Mouse (Mus musculus): ENCODE data around the gene Elmo1. TPM values are rescaled to one million over a fixed set of nuclear protein-coding genes. Genes with fewer than 3 reads are reported as not detected.

Gene Elmo1
- polyA plus RNA-seq, 1 experiment from 2014 or later, result 12.3 TPM

- ATAC-seq (replicated peaks; ENCODE audit: low FRiP score), result no peak
- no peak for DNase-seq (ENCODE audit: low spot score)
Measured at GRCm38 (mm10) chr13:20147736-20148135, 57.3 kb downstream of the Elmo1 start.

GRCm38 (mm10) chr13:20150130-20150835 is 59.9 kb downstream of the Elmo1 start:
- no peak for ATAC-seq (replicated peaks; ENCODE audit: low FRiP score)
- Histone ChIP-seq H3K4me2 (ENCODE audit: low read depth, low read length, severe bottlenecking) (no peak overlapping the region), H3K27ac (ENCODE audit: low read depth, low read length) (no peak overlapping the region), H3K9me3 (ENCODE audit: control insufficient read depth, low read length) (no peaks in the 10 kb centered on the region), H3K27me3 (ENCODE audit: control insufficient read depth, insufficient read depth, low read length) (no peaks in the 10 kb centered on the region), H3K4me3 (ENCODE audit: low read depth, low read length) (no peak overlapping the region), H3K9ac (ENCODE audit: low read length) (no peak overlapping the region), H3K4me1 (replicated peaks; ENCODE audit: control insufficient read depth, insufficient read depth, low read length) (no peaks in the 10 kb centered on the region), H3K36me3 (ENCODE audit: control insufficient read depth, insufficient read depth, low read length) (no peaks in the 10 kb centered on the region)
- no peak for DNase-seq (ENCODE audit: low spot score)
- 89% methylated on average over 11 of the region's 11 CpGs for WGBS

More at GRCm38 (mm10) chr13:20147736-20148135, 57.3 kb downstream of the Elmo1 start:
- H3K36me3 ChIP-seq (ENCODE audit: control insufficient read depth, insufficient read depth, low read length), result no peaks in the 10 kb centered on the region
- H3K9ac ChIP-seq (ENCODE audit: low read length), result no peak overlapping the region
- H3K27me3 ChIP-seq (ENCODE audit: control insufficient read depth, insufficient read depth, low read length), result no peaks in the 10 kb centered on the region
- H3K9me3 ChIP-seq (ENCODE audit: control insufficient read depth, low read length), result no peaks in the 10 kb centered on the region
- no peak overlapping the region for H3K4me2 ChIP-seq (ENCODE audit: low read depth, low read length, severe bottlenecking)
- 93% methylated on average over 4 of the region's 4 CpGs for WGBS
- no peak overlapping the region for H3K4me3 ChIP-seq (ENCODE audit: low read depth, low read length)
- no peak overlapping the region for H3K27ac ChIP-seq (ENCODE audit: low read depth, low read length)
- H3K4me1 ChIP-seq (replicated peaks; ENCODE audit: control insufficient read depth, insufficient read depth, low read length), result no peaks in the 10 kb centered on the region

GRCm38 (mm10) chr13:20151302-20151978 is 61.0 kb downstream of the Elmo1 start:
- Histone ChIP-seq H3K27me3 (ENCODE audit: control insufficient read depth, insufficient read depth, low read length) (no peaks in the 10 kb centered on the region), H3K36me3 (ENCODE audit: control insufficient read depth, insufficient read depth, low read length) (no peaks in the 10 kb centered on the region), H3K4me3 (ENCODE audit: low read depth, low read length) (no peak overlapping the region), H3K9ac (ENCODE audit: low read length) (no peak overlapping the region), H3K4me2 (ENCODE audit: low read depth, low read length, severe bottlenecking) (no peak overlapping the region), H3K9me3 (ENCODE audit: control insufficient read depth, low read length) (no peaks in the 10 kb centered on the region), H3K4me1 (replicated peaks; ENCODE audit: control insufficient read depth, insufficient read depth, low read length) (no peaks in the 10 kb centered on the region), H3K27ac (ENCODE audit: low read depth, low read length) (no peak overlapping the region)
- WGBS, result 65% methylated on average over 4 of the region's 4 CpGs
- ATAC-seq (replicated peaks; ENCODE audit: low FRiP score) (no peak), DNase-seq (ENCODE audit: low spot score) (no peak)

- ATAC-seq (replicated peaks; ENCODE audit: low FRiP score) (no peak), DNase-seq (ENCODE audit: low spot score) (no peak)
- Histone ChIP-seq H3K36me3 (ENCODE audit: control insufficient read depth, insufficient read depth, low read length) (no peaks in the 10 kb centered on the region), H3K9ac (ENCODE audit: low read length) (no peak overlapping the region), H3K4me3 (ENCODE audit: low read depth, low read length) (no peak overlapping the region), H3K4me2 (ENCODE audit: low read depth, low read length, severe bottlenecking) (no peak overlapping the region), H3K4me1 (replicated peaks; ENCODE audit: control insufficient read depth, insufficient read depth, low read length) (no peaks in the 10 kb centered on the region), H3K9me3 (ENCODE audit: control insufficient read depth, low read length) (no peaks in the 10 kb centered on the region), H3K27ac (ENCODE audit: low read depth, low read length) (no peak overlapping the region), H3K27me3 (ENCODE audit: control insufficient read depth, insufficient read depth, low read length) (no peaks in the 10 kb centered on the region)
- 100% methylated on average over 1 of the region's 1 CpGs for WGBS
Measured at GRCm38 (mm10) chr13:20157059-20157458, 66.7 kb downstream of the Elmo1 start.

DNA sequence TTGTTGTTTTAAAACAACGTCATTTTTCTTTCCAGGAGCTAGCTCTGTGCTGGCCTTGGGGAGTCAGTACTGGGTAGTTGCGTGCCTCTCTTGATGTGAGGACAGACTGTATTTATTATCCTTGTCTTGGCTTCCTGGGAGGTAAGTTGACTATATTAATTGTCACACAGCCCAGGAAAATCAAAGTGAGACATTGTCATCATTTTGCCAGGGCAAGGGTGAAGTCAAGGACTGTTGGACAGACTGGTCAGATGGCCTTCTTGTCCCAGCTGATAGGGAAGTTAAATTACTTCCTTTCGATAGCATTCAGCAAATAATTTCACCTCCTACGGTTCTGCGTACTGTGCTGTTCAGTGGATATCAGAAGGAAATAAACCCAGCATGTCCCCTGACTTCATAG is 67.1 kb downstream of the Elmo1 start:
- Histone ChIP-seq H3K36me3 (ENCODE audit: control insufficient read depth, insufficient read depth, low read length) (no peaks in the 10 kb centered on the region), H3K4me1 (replicated peaks; ENCODE audit: control insufficient read depth, insufficient read depth, low read length) (no peaks in the 10 kb centered on the region), H3K9me3 (ENCODE audit: control insufficient read depth, low read length) (no peaks in the 10 kb centered on the region), H3K27ac (ENCODE audit: low read depth, low read length) (no peak overlapping the region), H3K27me3 (ENCODE audit: control insufficient read depth, insufficient read depth, low read length) (no peaks in the 10 kb centered on the region), H3K4me2 (ENCODE audit: low read depth, low read length, severe bottlenecking) (no peak overlapping the region), H3K9ac (ENCODE audit: low read length) (no peak overlapping the region), H3K4me3 (ENCODE audit: low read depth, low read length) (no peak overlapping the region)
- ATAC-seq (replicated peaks; ENCODE audit: low FRiP score) (no peak), DNase-seq (ENCODE audit: low spot score) (no peak)
- WGBS, result 88% methylated on average over 5 of the region's 5 CpGs

- DNase-seq (ENCODE audit: low spot score), result no peak
- no peaks in the 10 kb centered on the region for H3K36me3 ChIP-seq (ENCODE audit: control insufficient read depth, insufficient read depth, low read length)
- no peak for ATAC-seq (replicated peaks; ENCODE audit: low FRiP score)
- H3K27ac ChIP-seq (ENCODE audit: low read depth, low read length), result no peak overlapping the region
- no peak overlapping the region for H3K4me3 ChIP-seq (ENCODE audit: low read depth, low read length)
- H3K27me3 ChIP-seq (ENCODE audit: control insufficient read depth, insufficient read depth, low read length), result no peaks in the 10 kb centered on the region
- H3K4me2 ChIP-seq (ENCODE audit: low read depth, low read length, severe bottlenecking), result no peak overlapping the region
- H3K4me1 ChIP-seq (replicated peaks; ENCODE audit: control insufficient read depth, insufficient read depth, low read length), result no peaks in the 10 kb centered on the region
- no peaks in the 10 kb centered on the region for H3K9me3 ChIP-seq (ENCODE audit: control insufficient read depth, low read length)
- H3K9ac ChIP-seq (ENCODE audit: low read length), result no peak overlapping the region
- WGBS, result 85% methylated on average over 10 of the region's 10 CpGs
Measured at GRCm38 (mm10) chr13:20163339-20163954, 73.1 kb downstream of the Elmo1 start.

- no peak overlapping the region for H3K4me3 ChIP-seq (ENCODE audit: low read depth, low read length)
- H3K4me2 ChIP-seq (ENCODE audit: low read depth, low read length, severe bottlenecking), result no peak overlapping the region
- WGBS, result 88% methylated on average over 2 of the region's 2 CpGs
- H3K9me3 ChIP-seq (ENCODE audit: control insufficient read depth, low read length), result no peaks in the 10 kb centered on the region
- H3K27ac ChIP-seq (ENCODE audit: low read depth, low read length), result no peak overlapping the region
- no peaks in the 10 kb centered on the region for H3K36me3 ChIP-seq (ENCODE audit: control insufficient read depth, insufficient read depth, low read length)
- H3K4me1 ChIP-seq (replicated peaks; ENCODE audit: control insufficient read depth, insufficient read depth, low read length), result no peaks in the 10 kb centered on the region
- DNase-seq (ENCODE audit: low spot score) (no peak), ATAC-seq (replicated peaks; ENCODE audit: low FRiP score) (no peak)
- H3K9ac ChIP-seq (ENCODE audit: low read length), result no peak overlapping the region
- no peaks in the 10 kb centered on the region for H3K27me3 ChIP-seq (ENCODE audit: control insufficient read depth, insufficient read depth, low read length)
Measured at GRCm38 (mm10) chr13:20164837-20165236, 74.4 kb downstream of the Elmo1 start.

- ATAC-seq (replicated peaks; ENCODE audit: low FRiP score) (no peak), DNase-seq (ENCODE audit: low spot score) (no peak)
- H3K4me2 ChIP-seq (ENCODE audit: low read depth, low read length, severe bottlenecking), result no peak overlapping the region
- WGBS, result 41% methylated on average over 10 of the region's 10 CpGs
- no peak overlapping the region for H3K4me3 ChIP-seq (ENCODE audit: low read depth, low read length)
- no peaks in the 10 kb centered on the region for H3K9me3 ChIP-seq (ENCODE audit: control insufficient read depth, low read length)
- no peaks in the 10 kb centered on the region for H3K36me3 ChIP-seq (ENCODE audit: control insufficient read depth, insufficient read depth, low read length)
- no peaks in the 10 kb centered on the region for H3K4me1 ChIP-seq (replicated peaks; ENCODE audit: control insufficient read depth, insufficient read depth, low read length)
- no peak overlapping the region for H3K27ac ChIP-seq (ENCODE audit: low read depth, low read length)
- H3K27me3 ChIP-seq (ENCODE audit: control insufficient read depth, insufficient read depth, low read length), result no peaks in the 10 kb centered on the region
- no peak overlapping the region for H3K9ac ChIP-seq (ENCODE audit: low read length)
Measured at GRCm38 (mm10) chr13:20173987-20174654, 83.7 kb downstream of the Elmo1 start.
